Mouse (Mus musculus): ENCODE results near the gene Hoxb5.

GRCm38 (mm10) chr11:96310183-96310938 lies 7.2 kb downstream of the Hoxb5 start:
- TF ChIP-seq EP300 (optimal IDR thresholded peaks at IDR 0.05) = no peak
- no peak for TF ChIP-seq CTCF (IDR thresholded peaks at IDR 0.05; ENCODE audit: low read depth)

All from stomach, postnatal 0 days (tissue).